Mouse (Mus musculus) CD4-positive, CD25-positive, alpha-beta regulatory T cell, adult 2 months (primary cell): Measurements from ENCODE around the gene Galnt17.

ENCODE experiments used
- DNase-seq: peaks from one replicate; pipeline ENCODE4 v3.0.0-alpha.2; 2012; ENCODE audit warnings: low read depth, low spot score

Gene Galnt17

DNA sequence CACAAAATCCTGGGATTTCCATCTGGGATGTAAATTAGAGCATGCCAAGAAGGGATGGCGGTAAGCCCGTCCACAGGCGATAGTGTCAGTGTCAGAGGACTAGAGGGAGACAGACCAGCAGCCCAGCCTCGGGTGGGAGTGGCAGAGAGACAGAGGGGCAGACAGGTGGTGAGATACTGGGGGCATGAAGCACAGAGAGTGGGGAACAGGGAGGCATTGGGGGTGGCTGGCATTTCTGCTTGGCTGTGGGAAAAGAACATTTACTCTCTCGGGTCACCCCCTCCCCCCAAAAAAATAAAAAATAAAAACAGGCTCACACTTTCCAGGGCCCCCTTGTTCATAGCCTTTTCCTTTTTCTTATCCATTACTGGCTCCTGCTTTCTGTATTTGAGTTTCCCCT lies 287.4 kb downstream of the Galnt17 start:
- DNase-seq = no peak

DNA sequence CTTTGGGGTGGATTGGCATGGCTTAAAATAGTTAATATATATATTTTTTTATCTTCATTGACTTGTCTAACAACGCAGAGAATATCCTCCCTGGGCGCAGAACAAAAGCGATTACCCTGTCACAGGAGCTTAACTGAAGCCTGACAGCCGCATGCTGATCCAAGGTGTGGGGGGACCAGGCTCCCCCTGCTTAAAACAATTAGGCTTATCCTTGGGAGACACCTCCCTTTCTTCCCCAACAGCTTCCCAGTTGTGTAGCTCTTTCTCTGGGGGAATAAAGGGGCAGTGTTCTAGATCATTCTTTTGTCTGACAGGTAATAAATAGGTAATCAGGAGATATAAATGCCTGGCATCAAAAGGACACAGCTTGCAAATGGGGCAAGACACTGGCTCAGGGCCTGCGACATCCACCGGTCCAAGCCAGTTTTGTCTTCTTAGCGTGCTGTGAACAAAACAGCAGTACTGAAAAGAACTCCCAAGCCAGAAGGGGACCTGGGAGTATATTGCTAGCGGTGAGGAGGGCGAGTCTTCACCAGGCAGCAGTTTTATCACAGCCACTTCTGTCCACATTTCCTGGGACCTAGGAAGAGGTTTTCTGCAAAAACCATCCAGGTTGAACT lies 288.8 kb downstream of the Galnt17 start:
- no peak for DNase-seq

DNA sequence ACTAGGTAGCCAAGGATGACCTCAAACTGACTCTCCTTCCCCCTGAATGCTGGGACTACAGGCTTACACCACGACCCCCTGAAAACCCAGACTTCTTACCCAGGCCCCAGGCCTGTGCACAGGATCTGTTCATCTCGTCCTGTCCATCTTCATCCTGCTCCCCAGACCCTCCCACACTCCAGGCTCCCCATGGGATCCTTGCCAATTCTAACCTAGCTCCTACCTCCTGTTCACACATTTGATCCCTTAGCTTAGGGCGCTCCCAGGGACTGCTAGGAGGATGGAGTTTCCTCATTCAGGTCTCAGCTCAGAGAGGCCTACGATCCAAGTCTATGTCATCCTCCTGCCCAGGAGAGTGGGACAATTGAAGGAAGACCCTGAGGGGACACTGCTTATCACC lies 292.2 kb downstream of the Galnt17 start:
- no peak for DNase-seq

DNA sequence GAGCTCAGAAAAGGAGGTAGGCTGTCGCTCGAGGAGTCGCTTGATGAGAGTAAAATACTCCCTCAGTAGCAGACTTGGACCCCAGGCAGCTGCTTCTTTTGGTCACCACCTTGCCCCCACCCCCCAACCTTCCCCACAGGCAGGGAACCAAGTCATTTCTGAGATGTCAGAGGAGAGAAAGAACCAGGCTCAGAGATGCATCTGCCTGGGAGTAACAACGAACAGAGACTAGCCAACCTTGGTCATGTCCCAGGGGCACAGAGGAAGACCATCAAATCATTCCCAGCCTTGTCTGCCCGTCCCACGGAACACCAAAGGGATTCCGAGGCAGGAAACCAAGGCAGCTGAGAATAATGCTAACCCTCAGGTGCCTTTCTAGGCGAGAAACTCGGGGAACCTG lies 293.0 kb downstream of the Galnt17 start:
- no peak for DNase-seq

DNA sequence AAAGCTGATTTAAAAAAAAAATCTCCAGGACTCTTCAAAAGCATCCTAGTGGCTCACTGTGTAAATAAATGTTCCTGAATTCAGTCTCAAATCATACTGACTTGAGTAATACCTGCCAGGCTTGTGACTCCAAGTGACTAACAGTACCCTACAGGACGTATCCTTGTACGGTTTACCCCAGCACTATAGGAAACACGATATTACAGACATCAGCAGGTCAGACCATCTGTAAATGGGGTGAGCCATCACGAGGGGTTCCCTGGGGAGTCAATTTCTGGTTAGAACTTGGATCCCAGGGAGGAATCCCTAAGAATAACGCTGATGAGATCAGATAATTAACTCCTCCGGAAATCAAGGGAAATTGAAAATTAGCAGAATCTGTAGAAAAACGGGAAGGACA lies 294.5 kb downstream of the Galnt17 start:
- DNase-seq = no peak

DNA sequence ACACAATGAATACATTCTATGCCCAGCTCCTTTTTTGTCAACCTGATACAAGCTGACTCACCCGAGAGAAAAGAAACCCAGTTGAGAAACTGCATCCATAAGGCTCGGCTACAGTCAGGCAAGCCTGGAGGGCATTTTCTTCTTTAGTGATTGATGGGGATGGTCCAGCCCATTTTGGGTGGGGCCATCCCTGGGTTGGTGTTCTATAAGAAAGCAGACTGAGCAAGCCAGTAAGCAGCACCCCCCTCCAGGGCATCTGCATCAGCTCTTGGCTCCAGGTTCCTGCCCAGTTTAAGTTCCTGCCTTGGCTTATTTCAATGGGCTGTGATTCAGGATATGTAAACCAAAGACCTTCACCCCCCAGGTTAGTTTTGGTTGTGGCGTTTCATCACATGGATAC lies 295.2 kb downstream of the Galnt17 start:
- no peak for DNase-seq

DNA sequence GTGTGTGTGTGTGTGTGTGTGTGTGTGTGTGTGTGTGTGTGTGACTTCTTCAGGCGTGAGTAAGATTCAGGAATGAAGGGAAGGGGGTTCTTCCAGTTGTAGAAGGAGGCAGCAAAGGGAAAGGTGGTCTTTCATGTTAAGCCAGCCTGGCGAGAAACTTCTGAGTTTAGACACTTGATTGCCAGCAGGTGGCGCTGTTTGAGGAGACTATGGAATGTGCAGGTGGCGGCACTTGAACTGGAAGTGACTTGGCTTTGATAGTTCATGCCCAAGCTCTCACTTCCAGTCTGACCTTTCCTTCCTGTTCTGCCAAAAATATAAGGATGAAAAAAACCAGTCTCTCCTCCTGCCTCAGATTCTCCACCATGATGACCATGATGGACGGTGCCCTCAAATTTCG lies 298.8 kb downstream of the Galnt17 start:
- DNase-seq = no peak

DNA sequence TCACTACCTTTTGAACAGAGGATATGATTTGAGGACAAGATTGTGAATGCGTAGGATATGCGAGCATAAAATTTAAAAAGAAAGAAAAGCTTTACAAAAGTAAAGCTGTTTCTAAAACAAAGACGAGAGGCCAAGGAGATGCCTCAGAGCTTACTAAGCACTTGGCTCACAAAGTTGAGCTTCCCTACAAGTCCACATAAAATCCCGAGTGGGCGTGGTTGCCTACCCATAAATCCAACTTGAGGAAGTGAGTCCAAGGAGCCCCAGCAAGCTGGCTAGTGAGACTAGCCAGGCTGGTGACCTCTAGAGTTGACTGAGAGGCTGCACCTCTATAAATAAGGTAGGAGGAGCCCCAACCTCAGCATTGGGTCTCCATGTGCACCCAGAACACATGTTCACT lies 299.8 kb downstream of the Galnt17 start:
- no peak for DNase-seq

DNA sequence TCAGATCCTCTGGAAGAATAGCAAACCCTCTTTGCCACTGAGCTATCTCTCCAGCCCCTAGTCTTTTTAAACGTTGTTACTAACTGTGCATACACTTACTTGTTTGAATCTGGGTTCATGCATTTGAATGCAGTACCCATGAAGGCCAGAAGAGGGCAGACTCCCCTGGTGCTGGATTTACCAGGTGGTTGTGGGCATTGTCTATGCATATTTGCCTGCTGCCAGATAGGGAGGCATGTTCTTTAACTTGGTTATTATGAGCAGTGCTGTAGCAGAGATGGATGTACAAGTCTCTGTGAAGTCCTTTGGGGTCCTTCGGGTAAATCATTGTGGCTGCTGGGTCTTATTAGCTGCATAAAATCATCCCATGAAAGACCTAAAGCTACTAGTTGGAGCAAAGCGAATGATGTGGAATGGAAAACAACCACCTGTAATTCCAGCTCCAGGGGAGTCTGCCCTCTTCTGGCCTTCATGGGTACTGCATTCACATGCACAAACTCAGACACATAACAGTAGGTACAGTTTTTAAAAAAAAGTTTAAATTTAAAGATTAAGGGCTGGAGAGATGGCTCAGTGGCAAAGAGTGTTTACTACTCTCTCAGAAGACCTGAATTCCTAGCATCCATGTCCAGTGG lies 300.3 kb downstream of the Galnt17 start:
- no peak for DNase-seq

DNA sequence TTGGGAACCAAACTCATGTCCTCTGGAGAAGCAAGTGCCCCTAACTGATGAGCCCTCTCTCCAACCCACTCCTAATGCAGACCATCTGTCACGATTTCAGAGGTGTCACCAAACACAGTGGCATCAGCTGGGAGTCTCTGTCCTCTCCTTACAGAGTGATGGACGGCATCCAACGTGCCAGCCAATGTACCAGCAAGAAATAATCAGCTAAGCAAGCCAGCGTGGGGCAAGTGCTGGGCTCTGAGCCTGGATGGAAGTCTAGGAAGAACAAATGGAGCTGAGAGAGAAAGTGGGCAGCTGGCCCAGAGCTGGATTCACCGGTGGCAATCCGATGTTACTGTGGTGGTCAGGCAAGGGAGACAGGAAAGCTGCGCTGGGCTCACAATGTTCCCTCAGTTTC lies 301.1 kb downstream of the Galnt17 start:
- no peak for DNase-seq

DNA sequence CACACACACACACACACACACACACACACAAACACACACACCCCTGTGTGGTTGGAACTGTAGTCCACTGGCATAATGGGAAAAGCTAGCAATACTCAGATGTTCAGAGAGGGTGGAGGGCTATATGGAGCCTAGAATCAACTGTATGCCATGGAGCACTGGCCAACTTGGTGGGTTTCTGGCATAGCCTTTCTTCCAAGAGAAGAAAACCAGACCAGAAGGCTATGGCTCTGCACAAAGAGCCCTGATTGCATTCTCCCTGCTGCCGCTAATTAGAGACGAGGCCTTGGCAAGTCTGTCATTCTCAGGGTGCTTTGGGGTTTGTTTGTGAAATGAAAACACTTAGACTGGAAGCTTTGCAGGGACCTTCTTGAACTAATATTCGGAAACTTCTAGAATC lies 301.8 kb downstream of the Galnt17 start:
- no peak for DNase-seq

DNA sequence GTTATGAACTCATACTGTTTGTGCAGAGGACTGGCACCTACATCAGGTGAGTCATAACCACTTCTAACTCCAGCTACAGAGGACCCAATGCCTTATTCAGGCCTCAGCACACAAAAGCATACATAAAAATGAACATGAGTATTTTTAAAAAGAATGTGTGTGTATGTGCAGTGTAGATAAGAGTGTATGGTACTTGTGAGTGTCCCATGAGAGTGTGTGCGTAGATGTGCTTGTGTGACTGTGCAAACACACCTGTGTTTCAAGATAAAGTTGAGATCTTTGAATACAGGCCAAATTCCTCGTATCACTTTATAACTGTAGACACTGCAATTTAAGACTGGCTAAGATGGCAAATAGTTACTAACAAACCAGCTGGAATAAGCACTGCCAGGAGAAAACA lies 307.7 kb downstream of the Galnt17 start:
- DNase-seq = no peak

DNA sequence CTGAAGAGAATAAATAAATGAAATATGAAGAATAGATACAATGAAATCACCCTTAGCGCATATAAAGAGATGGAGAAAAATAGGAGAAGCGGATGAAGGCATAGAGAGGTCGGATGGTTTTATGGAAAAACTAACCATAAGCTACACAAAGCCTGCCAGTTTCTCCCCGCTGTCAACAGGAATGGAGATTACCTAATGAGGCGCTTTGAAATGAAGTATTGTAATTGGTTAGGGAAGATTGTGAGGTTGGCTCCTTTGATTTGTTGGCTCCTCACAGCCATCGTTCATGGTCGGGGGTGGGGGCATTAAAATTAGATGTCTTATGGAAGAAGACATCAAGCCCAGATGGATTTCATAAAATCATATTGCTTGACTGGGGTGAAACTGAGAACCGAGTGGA lies 329.0 kb downstream of the Galnt17 start:
- DNase-seq = no peak

DNA sequence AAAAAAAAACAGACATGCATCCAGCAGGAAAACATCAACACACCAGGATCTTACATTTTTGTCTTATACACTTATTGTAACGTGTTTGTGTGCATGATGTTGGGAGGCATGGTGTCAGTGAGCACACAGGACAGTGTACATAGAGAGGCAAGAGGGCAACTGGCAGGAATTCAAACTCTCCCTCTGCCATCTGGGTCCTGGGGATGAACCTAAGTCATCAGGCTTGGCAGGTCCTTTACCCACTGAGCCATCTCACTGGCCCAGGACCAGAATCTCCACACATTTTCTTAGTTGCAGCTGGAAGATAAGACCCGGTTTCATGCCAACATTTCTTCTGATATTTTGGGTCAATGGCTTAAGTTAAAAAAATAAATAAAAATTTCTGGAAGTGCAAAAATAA lies 329.4 kb downstream of the Galnt17 start:
- DNase-seq = no peak

DNA sequence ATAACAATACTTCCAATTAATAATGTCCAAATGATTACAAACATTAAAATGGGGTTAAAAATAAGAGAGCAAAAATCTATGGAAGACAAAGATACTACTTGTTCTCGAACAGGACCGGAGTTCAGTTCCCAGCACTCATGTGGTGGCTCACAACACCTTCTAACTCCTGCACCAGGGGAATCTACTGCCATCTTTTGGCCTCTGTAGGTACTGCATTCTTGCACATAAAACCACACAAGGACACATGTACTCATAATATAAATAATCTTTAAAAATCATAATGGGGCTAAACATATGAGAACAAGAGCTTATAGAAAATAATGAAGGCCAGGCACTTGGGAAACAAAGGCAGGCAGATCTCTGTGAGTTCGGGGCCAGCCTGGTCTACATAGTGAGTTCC lies 330.3 kb downstream of the Galnt17 start:
- no peak for DNase-seq

DNA sequence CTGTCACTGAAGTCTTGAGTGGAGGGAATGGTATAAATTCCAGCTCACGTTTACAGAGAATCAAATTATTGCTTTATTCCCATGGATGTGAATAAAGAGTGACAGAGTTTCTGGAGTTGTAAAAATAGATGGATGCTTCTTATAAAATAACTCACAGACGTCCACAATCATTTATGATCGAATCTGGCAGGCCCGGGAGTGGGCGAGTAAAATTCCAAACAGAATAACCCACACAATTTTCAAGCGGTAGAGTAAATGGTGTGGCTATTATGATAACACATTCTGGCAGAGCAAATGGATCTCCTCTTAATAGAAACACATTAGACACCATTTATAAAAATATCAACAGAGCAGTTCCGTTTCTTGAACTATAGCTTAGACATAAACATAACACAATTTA lies 355.9 kb downstream of the Galnt17 start:
- DNase-seq = no peak

DNA sequence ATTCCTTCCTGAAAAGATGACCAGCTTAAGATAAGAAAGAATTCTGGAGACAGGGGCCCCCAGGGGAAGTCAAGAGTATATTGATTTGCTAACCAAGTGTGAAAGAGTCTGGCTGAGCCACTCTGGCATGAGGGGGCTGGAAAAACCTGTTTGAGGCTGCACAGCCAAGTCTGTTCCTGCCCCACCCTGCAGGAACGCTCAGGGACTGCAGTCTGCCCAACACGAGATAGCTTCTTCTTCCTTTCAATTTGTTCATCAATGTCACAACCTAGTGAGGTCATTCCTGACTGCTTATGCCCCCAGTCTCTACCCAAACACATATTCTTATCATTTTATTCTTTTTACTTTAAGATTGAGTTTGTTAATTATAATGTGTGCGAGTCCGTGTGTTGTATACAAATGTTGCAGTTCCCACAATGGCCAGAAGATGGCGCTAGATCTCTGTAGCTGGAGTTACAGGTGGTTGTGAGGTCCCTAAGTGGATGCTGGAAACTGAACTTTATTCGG lies 357.4 kb downstream of the Galnt17 start:
- DNase-seq = peak; percentile 0

DNA sequence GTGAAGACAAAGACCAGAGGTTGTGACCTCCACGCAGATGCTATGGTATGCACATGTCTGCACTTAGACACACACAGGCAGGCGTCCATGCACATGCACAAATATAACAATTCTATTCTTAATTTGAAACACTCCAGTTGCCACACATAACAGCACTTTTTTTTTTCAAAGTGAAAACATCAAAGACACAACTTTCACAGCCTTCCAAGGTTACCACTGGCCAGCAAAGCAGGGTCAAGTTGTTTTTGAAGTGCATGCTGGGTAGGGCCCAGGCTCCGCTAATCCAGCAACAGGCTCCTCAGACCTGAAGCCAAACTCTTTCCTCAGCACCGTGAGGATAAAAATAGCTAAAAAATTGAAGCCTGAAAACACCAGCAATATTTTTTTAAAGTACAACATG lies 357.9 kb downstream of the Galnt17 start:
- DNase-seq = no peak

DNA sequence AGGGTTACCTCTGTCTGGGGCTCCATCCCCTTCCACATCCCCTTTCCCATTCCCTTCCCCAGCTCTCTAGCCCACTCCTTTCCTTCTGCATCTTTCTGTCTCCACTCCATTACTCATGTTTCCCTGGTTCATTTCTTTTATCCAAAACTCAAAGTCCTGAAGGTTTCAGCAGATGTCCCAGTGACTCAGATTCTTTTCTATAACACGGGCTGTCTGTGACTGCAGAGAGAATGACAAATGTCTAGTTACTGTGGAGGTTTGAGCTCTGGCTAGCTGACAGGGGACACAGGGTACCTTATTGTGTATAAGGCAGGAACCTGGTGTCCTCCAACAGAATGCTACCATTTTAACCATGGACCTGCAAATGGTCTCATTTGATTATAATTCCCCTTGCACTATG lies 358.6 kb downstream of the Galnt17 start:
- DNase-seq = no peak

DNA sequence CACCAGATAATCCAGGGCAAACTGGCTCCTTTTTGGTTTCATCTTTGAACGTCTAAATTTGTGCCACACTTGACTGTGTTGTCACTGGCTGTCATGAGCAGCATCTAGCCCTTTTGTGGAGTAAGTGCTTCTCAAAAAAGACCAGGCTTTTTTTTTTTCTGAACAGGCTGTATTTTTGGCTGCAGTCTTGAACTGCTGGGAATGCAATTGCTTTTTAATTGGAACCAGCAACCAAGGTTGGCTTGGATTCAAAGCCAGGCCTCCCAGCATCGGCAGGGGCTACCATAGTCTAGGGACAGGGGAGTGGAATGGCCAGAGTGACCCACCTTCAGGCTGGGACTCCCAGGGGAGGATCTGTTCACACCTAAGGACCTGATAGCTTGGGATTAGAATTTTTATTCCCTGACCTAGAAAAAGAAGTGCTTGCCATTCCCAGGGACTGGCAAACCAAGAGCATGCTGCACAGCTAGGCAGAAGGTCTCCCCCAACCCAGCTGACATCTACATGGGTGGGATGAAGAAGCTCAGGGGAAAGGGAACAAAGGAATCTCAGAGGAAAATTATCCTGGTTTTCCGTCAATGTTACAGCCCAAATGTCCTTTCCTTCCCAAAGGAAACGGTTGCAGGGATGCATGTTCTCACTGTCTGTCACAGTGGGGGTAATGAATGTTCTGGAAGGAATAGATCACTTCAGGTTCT lies 369.2 kb downstream of the Galnt17 start:
- no peak for DNase-seq

DNA sequence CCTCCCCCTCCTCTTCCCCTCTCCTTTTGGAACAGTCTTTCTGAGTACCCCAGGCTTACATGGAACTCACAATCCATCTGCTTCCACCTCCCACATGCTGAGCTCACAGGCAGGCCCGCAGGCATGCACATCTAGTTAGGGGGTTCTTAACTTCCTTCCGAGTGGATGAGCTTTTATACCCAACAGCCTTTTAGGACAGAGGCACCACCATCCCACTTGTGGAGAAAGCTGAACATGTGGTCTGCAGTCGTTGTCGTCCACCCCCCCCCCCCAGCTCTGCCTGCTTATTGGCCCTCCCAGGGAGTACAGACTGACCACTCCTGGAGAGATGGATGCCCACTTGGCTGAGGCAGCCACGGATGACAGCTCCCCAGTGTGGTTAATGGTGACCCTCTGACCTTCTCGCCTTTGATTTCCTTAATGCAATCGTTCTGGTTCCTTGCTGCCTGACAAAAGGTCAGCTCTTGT lies 370.0 kb downstream of the Galnt17 start:
- DNase-seq = no peak

DNA sequence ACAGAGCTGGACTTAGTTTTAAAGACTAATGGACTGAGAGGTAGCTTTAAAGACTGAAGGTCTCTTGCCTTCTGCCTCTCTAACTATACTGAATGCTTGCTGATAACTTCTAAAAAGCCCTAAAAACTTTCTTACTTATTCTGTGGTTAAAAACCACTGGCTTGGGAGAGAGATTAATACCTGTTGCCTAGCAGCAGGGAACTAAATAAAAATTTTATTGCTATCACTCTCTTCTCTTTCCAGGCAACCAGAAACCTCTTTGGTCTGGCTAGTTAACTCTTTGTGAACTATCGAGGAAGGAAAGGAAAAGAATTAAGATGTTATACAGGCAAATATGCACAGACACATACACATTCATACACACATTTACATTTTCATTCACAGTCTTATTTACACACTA lies 377.3 kb downstream of the Galnt17 start:
- no peak for DNase-seq

DNA sequence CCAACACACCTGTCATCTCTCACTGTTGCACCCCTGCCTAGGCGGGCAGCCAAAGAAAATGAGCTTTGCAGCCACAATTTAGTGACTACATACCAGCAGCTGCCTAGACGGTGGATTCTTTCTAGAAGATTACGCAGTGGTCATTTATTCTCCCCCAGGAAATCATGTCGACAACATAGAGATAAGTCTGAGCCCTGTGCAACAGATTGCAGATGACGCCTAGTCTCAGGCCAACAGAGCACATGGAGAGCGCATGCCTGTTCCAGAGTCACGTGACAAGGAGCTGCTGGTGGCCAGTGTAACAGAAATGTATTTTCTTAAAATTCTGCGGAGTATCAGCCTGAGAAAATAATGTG lies 380.5 kb downstream of the Galnt17 start:
- no peak for DNase-seq
